Mouse (Mus musculus): Measurements from ENCODE around the gene Reep6.

The Reep6 gene

GRCm38 (mm10) chr10:80352727-80353126 lies 23.0 kb downstream of the Reep6 start:
- DNase-seq (ENCODE audit: low spot score in 2 of 2) = no peak

GRCm38 (mm10) chr10:80355431-80355830 lies 25.7 kb downstream of the Reep6 start:
- DNase-seq (ENCODE audit: low spot score in 2 of 2) = no peak

- DNase-seq (ENCODE audit: low spot score in 2 of 2) = no peak
Observed at GRCm38 (mm10) chr10:80356001-80356682, 26.4 kb downstream of the Reep6 start, which contains the start of gene Plk5. TSS of gene Plk5 (plus strand) at chr10:80356459.

DNA sequence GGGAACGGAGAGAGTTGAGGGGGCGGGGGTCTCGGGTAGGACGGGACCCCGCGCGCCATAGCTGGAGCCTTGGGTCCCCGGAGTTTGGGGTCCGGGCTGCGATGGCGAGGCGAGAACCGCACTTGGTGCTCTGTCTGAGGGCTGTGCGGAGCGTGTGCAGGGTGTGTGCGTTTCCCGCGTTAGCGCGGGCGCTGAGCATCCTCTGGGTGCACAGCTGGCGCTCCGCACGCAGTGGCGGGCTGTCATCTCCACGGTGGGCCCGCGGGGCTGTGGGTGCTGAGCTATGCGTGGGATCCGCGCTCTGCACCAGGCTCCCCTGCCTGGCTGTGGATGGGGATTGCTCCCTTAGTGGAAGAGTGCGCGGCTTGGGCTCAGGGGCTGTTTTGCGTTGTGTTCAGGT lies 27.0 kb downstream of the Reep6 start:
- no peak for DNase-seq (ENCODE audit: low spot score in 2 of 2)

DNA sequence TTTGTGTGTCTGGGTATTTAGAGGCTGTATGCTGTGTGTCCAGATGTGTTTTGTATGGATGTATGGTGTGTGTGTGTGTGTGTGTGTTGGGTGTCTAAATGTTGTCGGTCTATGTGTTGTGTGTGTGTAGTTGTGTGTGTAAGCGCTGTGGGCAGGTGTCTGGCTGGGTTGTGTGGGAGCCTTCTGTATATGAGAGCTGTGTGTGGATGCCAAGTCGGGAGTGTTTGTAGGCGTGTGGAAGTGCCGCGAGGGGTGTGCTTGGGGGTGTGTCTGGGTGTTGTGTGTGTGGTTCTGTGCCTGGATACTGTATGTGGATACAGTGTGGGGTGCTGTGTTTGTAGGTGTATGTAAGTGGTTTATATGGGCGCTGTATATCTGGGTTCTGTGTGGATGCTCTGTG lies 27.6 kb downstream of the Reep6 start:
- DNase-seq (ENCODE audit: low spot score in 2 of 2) = no peak

- peak; percentile 37 to 55 for DNase-seq (ENCODE audit: low spot score in 2 of 2)
Observed at GRCm38 (mm10) chr10:80357994-80358639, 28.4 kb downstream of the Reep6 start.

GRCm38 (mm10) chr10:80363734-80364133 lies 34.0 kb downstream of the Reep6 start:
- DNase-seq (ENCODE audit: low spot score in 2 of 2) = no peak

- no peak for DNase-seq (ENCODE audit: low spot score in 2 of 2)
Observed at GRCm38 (mm10) chr10:80365736-80366135, 36.0 kb downstream of the Reep6 start.

DNA sequence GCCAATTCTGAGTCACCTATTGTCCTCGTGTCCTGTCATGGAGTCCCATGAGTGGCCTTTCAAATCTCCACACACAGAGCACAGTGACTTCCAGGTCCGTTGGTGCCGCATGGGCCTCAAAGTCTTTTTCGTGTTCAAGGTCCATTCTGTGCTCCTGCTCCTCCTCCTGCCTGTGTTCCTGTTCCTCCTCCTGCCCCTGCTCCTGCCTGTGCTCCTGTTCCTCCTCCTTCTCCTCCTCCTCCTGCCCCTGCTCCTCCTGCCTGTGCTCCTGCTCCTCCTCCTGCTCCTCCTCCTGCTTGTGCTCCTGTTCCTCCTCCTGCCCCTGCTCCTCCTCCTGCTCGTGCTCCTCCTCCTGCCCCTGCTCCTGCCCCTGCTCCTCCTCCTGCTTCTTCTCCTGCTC lies 38.2 kb downstream of the Reep6 start:
- no peak for DNase-seq (ENCODE audit: low spot score in 2 of 2)

GRCm38 (mm10) chr10:80368392-80368791 lies 38.6 kb downstream of the Reep6 start:
- no peak for DNase-seq (ENCODE audit: low spot score in 2 of 2)

GRCm38 (mm10) chr10:80369995-80370747 lies 40.4 kb downstream of the Reep6 start:
- no peak for DNase-seq (ENCODE audit: low spot score in 2 of 2)

GRCm38 (mm10) chr10:80371411-80371966 lies 41.7 kb downstream of the Reep6 start:
- DNase-seq (ENCODE audit: low spot score in 2 of 2) = no peak

GRCm38 (mm10) chr10:80371983-80372382 lies 42.2 kb downstream of the Reep6 start:
- DNase-seq (ENCODE audit: low spot score in 2 of 2) = no peak

DNA sequence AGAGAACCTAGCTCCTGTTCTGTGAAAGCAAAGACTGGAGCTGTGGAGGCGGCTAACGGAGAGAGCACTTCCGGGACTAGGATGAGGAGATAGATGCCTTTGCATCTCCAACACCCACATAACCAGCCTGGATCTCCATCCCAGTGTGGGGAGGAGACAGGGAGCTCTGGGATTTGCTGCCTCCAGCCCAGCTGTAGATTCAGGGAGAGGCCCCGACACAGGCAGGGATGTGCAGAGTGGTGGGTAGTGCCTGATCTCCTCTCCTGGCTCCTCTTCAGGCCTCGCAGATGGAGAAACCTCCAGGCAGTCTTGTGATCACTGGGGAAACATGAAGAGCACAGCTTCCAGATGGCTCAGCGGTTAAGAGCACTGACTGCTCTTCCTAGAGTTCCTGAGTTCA lies 43.0 kb downstream of the Reep6 start:
- no peak for DNase-seq (ENCODE audit: low spot score in 2 of 2)

GRCm38 (mm10) chr10:80374063-80374462 lies 44.3 kb downstream of the Reep6 start:
- DNase-seq (ENCODE audit: low spot score in 2 of 2) = peak; percentile 69 to 77

- DNase-seq (ENCODE audit: low spot score in 2 of 2) = peak; percentile 77 to 88
Observed at GRCm38 (mm10) chr10:80376160-80376559, 46.4 kb downstream of the Reep6 start.

- no peak for DNase-seq (ENCODE audit: low spot score in 2 of 2)
Observed at GRCm38 (mm10) chr10:80377716-80378115, 48.0 kb downstream of the Reep6 start.

DNA sequence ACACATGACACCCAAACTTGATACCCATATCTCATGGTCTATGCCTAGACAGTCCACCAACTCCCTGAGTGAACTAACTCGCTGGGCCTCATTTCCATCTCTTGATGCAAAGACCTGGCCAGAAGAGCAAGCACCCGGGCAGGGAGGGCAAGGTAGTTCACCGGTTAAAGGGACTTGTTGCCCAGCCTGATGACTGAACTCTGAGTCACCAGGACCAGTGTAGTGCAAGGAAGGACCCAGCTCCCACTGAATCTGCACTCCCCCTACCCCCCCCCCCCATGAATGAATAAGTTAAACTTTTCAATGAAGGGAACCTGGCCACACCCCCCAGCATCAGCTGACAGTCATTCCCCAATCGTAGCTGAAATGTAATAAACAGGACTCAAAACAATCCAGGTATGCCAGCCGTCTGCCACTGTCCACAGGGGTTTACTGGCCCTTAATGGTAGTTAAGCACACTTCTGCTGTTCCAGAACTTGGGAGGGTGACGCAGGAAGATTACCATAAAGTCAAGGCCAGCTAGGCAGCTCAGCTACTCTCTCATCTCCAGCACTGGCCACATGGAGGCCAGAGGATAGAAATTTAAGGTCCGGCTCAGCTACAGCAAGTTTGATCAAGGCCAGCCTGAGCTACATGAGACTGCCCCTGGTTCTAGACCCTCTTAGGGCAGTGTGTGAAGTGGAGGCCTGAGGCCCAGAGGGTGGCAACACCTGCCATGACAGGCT lies 53.0 kb downstream of the Reep6 start:
- no peak for DNase-seq (ENCODE audit: low spot score in 2 of 2)

GRCm38 (mm10) chr10:80383431-80383830 lies 53.7 kb downstream of the Reep6 start:
- no peak for DNase-seq (ENCODE audit: low spot score in 2 of 2)

- DNase-seq (ENCODE audit: low spot score in 2 of 2) = no peak
Observed at GRCm38 (mm10) chr10:80384115-80384639, 54.4 kb downstream of the Reep6 start.

DNA sequence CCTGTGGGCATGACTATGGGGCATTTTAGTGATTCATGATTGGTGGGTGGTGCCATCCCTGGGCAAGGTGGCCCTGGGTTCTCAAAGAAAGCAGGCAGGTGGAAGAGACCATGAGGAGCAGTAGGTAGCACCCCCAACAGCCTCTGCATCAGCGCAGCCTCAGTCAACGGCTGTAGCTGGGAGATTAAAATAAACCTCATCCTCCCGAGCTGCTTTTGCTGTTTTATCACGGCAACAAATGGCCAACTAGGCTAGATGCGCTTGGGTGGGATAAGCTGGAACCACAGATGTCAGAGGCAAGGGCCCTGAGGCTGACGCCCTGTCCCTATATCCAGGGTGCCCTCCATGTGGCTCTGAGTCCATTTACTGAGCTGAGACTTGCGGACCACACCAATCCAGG lies 55.0 kb downstream of the Reep6 start:
- DNase-seq (ENCODE audit: low spot score in 2 of 2) = no peak
